Mouse (Mus musculus) CH12.LX (cell line): Measurements from ENCODE around the gene Padi3.

ENCODE experiments used
- CHD1 ChIP-seq: IDR thresholded peaks from 2 replicates; pipeline ENCODE4 v1.6.1; 2012; ENCODE audit warnings: low read depth, low read length, improper control_type of control experiment, inconsistent platforms
- CTCF ChIP-seq, 2 experiments: IDR thresholded peaks in 1 of 2; conservative IDR thresholded peaks in 1 of 2; 2 replicates each; pipeline ENCODE4 v1.5.1; 2011 to 2012; ENCODE audit warnings: low read depth in 2 of 2, low read length in 2 of 2, improper control_type of control experiment in 1 of 2, inconsistent platforms in 1 of 2, mild to moderate bottlenecking in 1 of 2, moderate library complexity in 1 of 2
- ELF1 ChIP-seq: IDR thresholded peaks from 2 replicates; pipeline ENCODE4 v1.6.1; 2014; ENCODE audit warnings: low read depth, mild to moderate bottlenecking, inconsistent platforms, low read length, improper control_type of control experiment
- EP300 ChIP-seq: IDR thresholded peaks from 2 replicates; pipeline ENCODE4 v1.6.1; 2011; ENCODE audit warnings: low read length, improper control_type of control experiment
- HCFC1 ChIP-seq: IDR thresholded peaks from 2 replicates; pipeline ENCODE4 v1.6.1; 2012; ENCODE audit warnings: low read depth, mild to moderate bottlenecking, inconsistent platforms, low read length, improper control_type of control experiment
- KAT2A ChIP-seq: IDR thresholded peaks from 2 replicates; pipeline ENCODE4 v1.6.1; 2012; ENCODE audit warnings: low read length, improper control_type of control experiment, inconsistent platforms; ENCODE audit not compliant: insufficient replicate concordance
- MAX ChIP-seq: IDR thresholded peaks from 2 replicates; pipeline ENCODE4 v1.6.1; 2011; ENCODE audit warnings: low read length, improper control_type of control experiment
- MXI1 ChIP-seq: IDR thresholded peaks from 2 replicates; pipeline ENCODE4 v1.6.1; 2011; ENCODE audit warnings: mild to moderate bottlenecking, low read depth, low read length, improper control_type of control experiment
- POLR2A ChIP-seq: IDR thresholded peaks from 2 replicates; pipeline ENCODE4 v1.6.1; 2011; ENCODE audit warnings: low read depth, mild to moderate bottlenecking, improper control_type of control experiment, low read length
- SIN3A ChIP-seq: IDR thresholded peaks from 2 replicates; pipeline ENCODE4 v1.6.1; 2012; ENCODE audit warnings: low read length, improper control_type of control experiment, inconsistent platforms
- SMC3 ChIP-seq: IDR thresholded peaks from 2 replicates; pipeline ENCODE4 v1.6.1; 2011; ENCODE audit warnings: low read depth, low read length, improper control_type of control experiment
- TBP ChIP-seq: conservative IDR thresholded peaks from 2 replicates; pipeline ENCODE4 v1.6.1; 2011; ENCODE audit warnings: low read depth, low read length, improper control_type of control experiment
- TCF12 ChIP-seq: IDR thresholded peaks from 2 replicates; pipeline ENCODE4 v1.6.1; 2014; ENCODE audit warnings: low read depth, mild to moderate bottlenecking, inconsistent platforms, low read length, improper control_type of control experiment

DNA sequence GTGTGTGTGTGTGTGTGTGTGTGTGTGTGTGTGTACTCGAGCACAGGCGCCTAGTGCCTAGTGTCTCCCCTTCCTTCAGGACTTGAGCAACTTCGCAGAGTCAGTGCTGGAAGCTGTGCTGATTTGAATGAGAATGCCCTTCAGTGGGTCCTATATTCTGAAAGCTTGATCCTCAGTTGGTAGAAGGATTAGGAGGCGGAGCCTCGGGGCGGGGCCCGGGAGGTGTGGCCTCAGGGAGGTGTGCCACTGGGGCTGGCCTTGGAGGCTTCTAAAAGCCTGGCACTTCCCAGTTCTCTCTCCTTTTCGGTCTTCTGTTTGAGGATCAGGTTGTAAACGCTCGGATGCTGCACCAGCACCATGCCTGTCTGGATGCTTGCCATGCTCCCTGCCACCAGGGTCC, 25.2 kb upstream of the Padi3 start:
- TF ChIP-seq SIN3A (no peak), CHD1 (no peak), SMC3 (no peak), EP300 (no peak), TBP (no peak), CTCF (conservative IDR thresholded peaks at IDR 0.05 in 1 of 2, IDR thresholded peaks at IDR 0.05 in 1 of 2; ENCODE audit: low read depth in 2 of 2, low read length in 2 of 2) (no peak), ELF1 (no peak), KAT2A (no peak), MAX (no peak), POLR2A (no peak), HCFC1 (no peak), TCF12 (no peak), MXI1 (no peak)
